Mouse (Mus musculus): Measurements from ENCODE around the gene Eif2s3x. TPM values are rescaled to one million over a fixed set of nuclear protein-coding genes. Genes with fewer than 3 reads are reported as not detected.

The Eif2s3x gene
- total RNA-seq (2023) = 10 to 100 TPM; 60.7 to 85.0 TPM

GRCm38 (mm10) chrX:94212597-94213321 is at the start of gene Eif2s3x:
Eif2s3x (minus strand) TSS chrX:94212862.

DNA sequence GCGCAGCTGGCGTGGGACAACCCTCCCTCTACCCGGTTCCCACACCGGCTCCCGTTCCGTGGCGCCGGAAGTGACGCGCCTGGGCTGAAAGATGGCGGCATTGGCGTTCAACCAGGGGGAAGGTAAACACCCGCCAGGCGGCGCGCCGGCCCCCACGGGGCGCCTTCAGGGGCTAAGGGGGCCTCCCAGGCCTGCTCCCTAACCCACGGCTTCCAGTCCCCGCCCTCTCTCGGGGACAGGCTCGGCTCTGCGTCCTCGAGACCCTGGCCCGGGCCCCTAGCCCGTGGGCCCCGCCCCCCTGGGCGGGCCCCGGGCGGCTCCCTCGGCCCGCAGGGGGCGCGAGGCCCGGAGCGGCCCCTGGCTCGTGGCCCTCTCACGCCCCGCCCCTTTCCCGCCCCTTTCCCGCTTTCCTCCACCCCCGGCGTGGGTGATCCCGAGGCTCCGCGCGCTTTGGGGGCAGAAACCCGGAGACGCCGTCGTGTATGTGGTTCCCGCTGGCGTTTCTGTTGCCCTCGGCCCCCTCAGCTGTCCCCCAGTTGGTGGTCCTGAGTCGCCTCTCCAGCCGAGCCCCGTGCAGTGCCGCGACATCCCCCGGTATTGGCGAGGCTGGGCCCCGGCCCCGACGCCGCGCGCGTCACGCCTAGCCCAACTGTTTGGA is 22.0 kb upstream of the Eif2s3x start, which contains the start of gene Klhl15:
TSS of gene Klhl15 (plus strand) at position 68 of the 658 bp plus-strand sequence.

Other genes starting within 250 kb of the Eif2s3x start
- not detected for gene AU015836, start 244.2 kb downstream of the Eif2s3x start, total RNA-seq (2023)
- gene Zfx, start 89.2 kb downstream of the Eif2s3x start, total RNA-seq (2023) = 10 to 100 TPM; 40.3 to 44.5 TPM
- gene Klhl15, start 21.7 kb upstream of the Eif2s3x start, total RNA-seq (2023) = 10 to 100 TPM; 13.9 to 15.8 TPM
- not detected for gene Fam90a1b, start 153.9 kb upstream of the Eif2s3x start, total RNA-seq (2023)
- gene Apoo, start 154.3 kb upstream of the Eif2s3x start, total RNA-seq (2023) = 1 to 10 TPM; 5.7 to 6.7 TPM